Mouse (Mus musculus): ENCODE measurements around the gene Ston2.

Ston2 gene

GRCm38 (mm10) chr12:91703533-91703932 lies 84.7 kb downstream of the Ston2 start:
- DNase-seq (ENCODE audit: low read depth, low spot score) = no peak

- no peak for DNase-seq (ENCODE audit: low read depth, low spot score)
Observed at GRCm38 (mm10) chr12:91702829-91703228, 85.4 kb downstream of the Ston2 start.

- no peak for DNase-seq (ENCODE audit: low read depth, low spot score)
Observed at GRCm38 (mm10) chr12:91699451-91700141, 88.6 kb downstream of the Ston2 start.

GRCm38 (mm10) chr12:91696231-91696630 lies 92.0 kb downstream of the Ston2 start:
- no peak for DNase-seq (ENCODE audit: low read depth, low spot score)

- no peak for DNase-seq (ENCODE audit: low read depth, low spot score)
Observed at GRCm38 (mm10) chr12:91695761-91696160, 92.4 kb downstream of the Ston2 start.

GRCm38 (mm10) chr12:91694748-91695147 lies 93.4 kb downstream of the Ston2 start:
- DNase-seq (ENCODE audit: low read depth, low spot score) = no peak

GRCm38 (mm10) chr12:91693566-91693965 lies 94.6 kb downstream of the Ston2 start:
- DNase-seq (ENCODE audit: low read depth, low spot score) = no peak

GRCm38 (mm10) chr12:91692991-91693390 lies 95.2 kb downstream of the Ston2 start:
- no peak for DNase-seq (ENCODE audit: low read depth, low spot score)

- DNase-seq (ENCODE audit: low read depth, low spot score) = no peak
Observed at GRCm38 (mm10) chr12:91685674-91686290, 102.4 kb downstream of the Ston2 start.

- no peak for DNase-seq (ENCODE audit: low read depth, low spot score)
Observed at GRCm38 (mm10) chr12:91684840-91685415, 103.3 kb downstream of the Ston2 start.

- peak; percentile 33 for DNase-seq (ENCODE audit: low read depth, low spot score)
Observed at GRCm38 (mm10) chr12:91684101-91684839, 103.9 kb downstream of the Ston2 start.

GRCm38 (mm10) chr12:91683549-91684100 lies 104.6 kb downstream of the Ston2 start:
- DNase-seq (ENCODE audit: low read depth, low spot score) = no peak

GRCm38 (mm10) chr12:91683096-91683495 lies 105.1 kb downstream of the Ston2 start:
- DNase-seq (ENCODE audit: low read depth, low spot score) = no peak

GRCm38 (mm10) chr12:91679320-91680064 lies 108.7 kb downstream of the Ston2 start:
- DNase-seq (ENCODE audit: low read depth, low spot score) = no peak

GRCm38 (mm10) chr12:91675937-91676336 lies 112.2 kb downstream of the Ston2 start:
- DNase-seq (ENCODE audit: low read depth, low spot score) = no peak

- peak; percentile 66 for DNase-seq (ENCODE audit: low read depth, low spot score)
Observed at GRCm38 (mm10) chr12:91673141-91673540, 115.0 kb downstream of the Ston2 start.

GRCm38 (mm10) chr12:91672528-91672927 lies 115.7 kb downstream of the Ston2 start:
- no peak for DNase-seq (ENCODE audit: low read depth, low spot score)

- DNase-seq (ENCODE audit: low read depth, low spot score) = peak; percentile 70
Observed at GRCm38 (mm10) chr12:91668529-91669245, 119.5 kb downstream of the Ston2 start.

GRCm38 (mm10) chr12:91667741-91668140 lies 120.4 kb downstream of the Ston2 start:
- no peak for DNase-seq (ENCODE audit: low read depth, low spot score)

- DNase-seq (ENCODE audit: low read depth, low spot score) = no peak
Observed at GRCm38 (mm10) chr12:91666607-91667006, 121.6 kb downstream of the Ston2 start.

GRCm38 (mm10) chr12:91665431-91665830 lies 122.8 kb downstream of the Ston2 start:
- no peak for DNase-seq (ENCODE audit: low read depth, low spot score)

Data from A20 (cell line).